Mouse (Mus musculus): Measurements from ENCODE around the gene Gm9049. TPM values are rescaled to one million over a fixed set of nuclear protein-coding genes. Genes with fewer than 3 reads are reported as not detected.
"Not testable (repeated sequence)": the region's sequence is repeated elsewhere in the genome, so short reads cannot be mapped to it uniquely, and the experiment has no call there.

The Gm9049 gene
- not detected in 2 replicates for polyA plus RNA-seq (2015; fragmentation: Nextera tagmentation; extraction: Ambion mirVana)

- not testable (repeated sequence) for ATAC-seq (ENCODE audit: low read depth); H3K36me3 ChIP-seq (ENCODE audit: control insufficient read depth, insufficient read depth); H3K4me3 ChIP-seq (ENCODE audit: low read depth, low read length); H3K4me2 ChIP-seq (ENCODE audit: low read depth, low read length); H3K9ac ChIP-seq (ENCODE audit: low read depth, low read length); H3K4me1 ChIP-seq (ENCODE audit: control insufficient read depth, low read depth, low read length); H3K9me3 ChIP-seq (replicated peaks; ENCODE audit: control insufficient read depth, low read length); H3K27ac ChIP-seq (ENCODE audit: low read length); H3K27me3 ChIP-seq (ENCODE audit: control insufficient read depth, insufficient read depth, low read depth, low read length)
- no CpG with 5 or more reads among the region's 11 CpGs for WGBS (ENCODE audit: insufficient replicate concordance)
Measured at GRCm38 (mm10) chr10:118354005-118354404, at the start of gene Gm9049. Gene Gm9049 (minus strand): TSS chr10:118354105.

- Histone ChIP-seq H3K9me3 (replicated peaks; ENCODE audit: control insufficient read depth, low read length) (no peaks in the 10 kb centered on the region), H3K9ac (ENCODE audit: low read depth, low read length) (no peak overlapping the region), H3K27me3 (ENCODE audit: control insufficient read depth, insufficient read depth, low read depth, low read length) (no peaks in the 10 kb centered on the region), H3K4me2 (ENCODE audit: low read depth, low read length) (no peak overlapping the region), H3K4me3 (ENCODE audit: low read depth, low read length) (no peak overlapping the region), H3K36me3 (ENCODE audit: control insufficient read depth, insufficient read depth) (no peaks in the 10 kb centered on the region), H3K27ac (ENCODE audit: low read length) (no peak overlapping the region), H3K4me1 (ENCODE audit: control insufficient read depth, low read depth, low read length) (no peaks in the 10 kb centered on the region)
- 76% methylated on average over 16 of the region's 16 CpGs for WGBS (ENCODE audit: insufficient replicate concordance)
- no peak for ATAC-seq (ENCODE audit: low read depth)
Measured at GRCm38 (mm10) chr10:118399917-118400316, 46.0 kb upstream of the Gm9049 start.

GRCm38 (mm10) chr10:118370443-118370842, 16.5 kb upstream of the Gm9049 start:
- no peaks in the 10 kb centered on the region for H3K4me1 ChIP-seq (ENCODE audit: control insufficient read depth, low read depth, low read length)
- H3K4me2 ChIP-seq (ENCODE audit: low read depth, low read length): no peak overlapping the region
- H3K27me3 ChIP-seq (ENCODE audit: control insufficient read depth, insufficient read depth, low read depth, low read length): no peaks in the 10 kb centered on the region
- H3K27ac ChIP-seq (ENCODE audit: low read length): no peak overlapping the region
- no peaks in the 10 kb centered on the region for H3K36me3 ChIP-seq (ENCODE audit: control insufficient read depth, insufficient read depth)
- ATAC-seq (ENCODE audit: low read depth): peak; percentile 48
- H3K9me3 ChIP-seq (replicated peaks; ENCODE audit: control insufficient read depth, low read length): no peaks in the 10 kb centered on the region
- no peak overlapping the region for H3K4me3 ChIP-seq (ENCODE audit: low read depth, low read length)
- WGBS (ENCODE audit: insufficient replicate concordance): 5% methylated on average over 10 of the region's 10 CpGs
- H3K9ac ChIP-seq (ENCODE audit: low read depth, low read length): no peak overlapping the region

- no peaks in the 10 kb centered on the region for H3K27me3 ChIP-seq (ENCODE audit: control insufficient read depth, insufficient read depth, low read depth, low read length)
- H3K36me3 ChIP-seq (ENCODE audit: control insufficient read depth, insufficient read depth): no peaks in the 10 kb centered on the region
- no peak overlapping the region for H3K4me2 ChIP-seq (ENCODE audit: low read depth, low read length)
- H3K9ac ChIP-seq (ENCODE audit: low read depth, low read length): no peak overlapping the region
- no peak for ATAC-seq (ENCODE audit: low read depth)
- 70% methylated on average over 9 of the region's 9 CpGs for WGBS (ENCODE audit: insufficient replicate concordance)
- no peak overlapping the region for H3K4me3 ChIP-seq (ENCODE audit: low read depth, low read length)
- no peaks in the 10 kb centered on the region for H3K4me1 ChIP-seq (ENCODE audit: control insufficient read depth, low read depth, low read length)
- H3K9me3 ChIP-seq (replicated peaks; ENCODE audit: control insufficient read depth, low read length): no peaks in the 10 kb centered on the region
- H3K27ac ChIP-seq (ENCODE audit: low read length): no peak overlapping the region
Measured at GRCm38 (mm10) chr10:118369518-118369917, 15.6 kb upstream of the Gm9049 start.

- H3K27me3 ChIP-seq (ENCODE audit: control insufficient read depth, insufficient read depth, low read depth, low read length); ATAC-seq (ENCODE audit: low read depth): not testable (repeated sequence)
Measured at GRCm38 (mm10) chr10:118348579-118348978, 5.3 kb downstream of the Gm9049 start, which contains the start of gene Gm9048. Gene Gm9048 (minus strand): TSS chr10:118348679.

GRCm38 (mm10) chr10:118343155-118343554, 10.8 kb downstream of the Gm9049 start, which contains the start of gene Gm9046:
Gene Gm9046 (minus strand): TSS chr10:118343255.
- H3K36me3 ChIP-seq (ENCODE audit: control insufficient read depth, insufficient read depth); ATAC-seq (ENCODE audit: low read depth); H3K27ac ChIP-seq (ENCODE audit: low read length); H3K9ac ChIP-seq (ENCODE audit: low read depth, low read length); H3K27me3 ChIP-seq (ENCODE audit: control insufficient read depth, insufficient read depth, low read depth, low read length); H3K4me3 ChIP-seq (ENCODE audit: low read depth, low read length); H3K4me1 ChIP-seq (ENCODE audit: control insufficient read depth, low read depth, low read length); H3K9me3 ChIP-seq (replicated peaks; ENCODE audit: control insufficient read depth, low read length); H3K4me2 ChIP-seq (ENCODE audit: low read depth, low read length): not testable (repeated sequence)
- WGBS (ENCODE audit: insufficient replicate concordance): no CpG with 5 or more reads among the region's 14 CpGs

More at GRCm38 (mm10) chr10:118348579-118348978, 5.3 kb downstream of the Gm9049 start, which contains the start of gene Gm9048:
- H3K36me3 ChIP-seq (ENCODE audit: control insufficient read depth, insufficient read depth); H3K9ac ChIP-seq (ENCODE audit: low read depth, low read length); H3K4me1 ChIP-seq (ENCODE audit: control insufficient read depth, low read depth, low read length); H3K4me2 ChIP-seq (ENCODE audit: low read depth, low read length); H3K4me3 ChIP-seq (ENCODE audit: low read depth, low read length); H3K9me3 ChIP-seq (replicated peaks; ENCODE audit: control insufficient read depth, low read length); H3K27ac ChIP-seq (ENCODE audit: low read length): not testable (repeated sequence)
- 78% methylated on average over 1 of the region's 14 CpGs for WGBS (ENCODE audit: insufficient replicate concordance)

- H3K27me3 ChIP-seq (ENCODE audit: control insufficient read depth, insufficient read depth, low read depth, low read length); H3K4me1 ChIP-seq (ENCODE audit: control insufficient read depth, low read depth, low read length); H3K4me3 ChIP-seq (ENCODE audit: low read depth, low read length); H3K9ac ChIP-seq (ENCODE audit: low read depth, low read length); H3K27ac ChIP-seq (ENCODE audit: low read length); H3K36me3 ChIP-seq (ENCODE audit: control insufficient read depth, insufficient read depth); H3K4me2 ChIP-seq (ENCODE audit: low read depth, low read length); H3K9me3 ChIP-seq (replicated peaks; ENCODE audit: control insufficient read depth, low read length); ATAC-seq (ENCODE audit: low read depth): not testable (repeated sequence)
- no CpG with 5 or more reads among the region's 14 CpGs for WGBS (ENCODE audit: insufficient replicate concordance)
Measured at GRCm38 (mm10) chr10:118337731-118338130, 16.2 kb downstream of the Gm9049 start, which contains the start of gene Gm9045. Gene Gm9045 (minus strand): TSS chr10:118337831.

- not testable (repeated sequence) for H3K36me3 ChIP-seq (ENCODE audit: control insufficient read depth, insufficient read depth); H3K4me2 ChIP-seq (ENCODE audit: low read depth, low read length); H3K27me3 ChIP-seq (ENCODE audit: control insufficient read depth, insufficient read depth, low read depth, low read length); H3K27ac ChIP-seq (ENCODE audit: low read length); ATAC-seq (ENCODE audit: low read depth); H3K9me3 ChIP-seq (replicated peaks; ENCODE audit: control insufficient read depth, low read length); H3K9ac ChIP-seq (ENCODE audit: low read depth, low read length); H3K4me3 ChIP-seq (ENCODE audit: low read depth, low read length); H3K4me1 ChIP-seq (ENCODE audit: control insufficient read depth, low read depth, low read length)
- WGBS (ENCODE audit: insufficient replicate concordance): no CpG with 5 or more reads among the region's 14 CpGs
Measured at GRCm38 (mm10) chr10:118332308-118332707, 21.6 kb downstream of the Gm9049 start, which contains the start of gene Gm9044. Gene Gm9044 (minus strand): TSS chr10:118332408.

- H3K4me1 ChIP-seq (ENCODE audit: control insufficient read depth, low read depth, low read length); H3K36me3 ChIP-seq (ENCODE audit: control insufficient read depth, insufficient read depth); H3K27ac ChIP-seq (ENCODE audit: low read length); H3K27me3 ChIP-seq (ENCODE audit: control insufficient read depth, insufficient read depth, low read depth, low read length); ATAC-seq (ENCODE audit: low read depth); H3K9ac ChIP-seq (ENCODE audit: low read depth, low read length); H3K9me3 ChIP-seq (replicated peaks; ENCODE audit: control insufficient read depth, low read length); H3K4me2 ChIP-seq (ENCODE audit: low read depth, low read length); H3K4me3 ChIP-seq (ENCODE audit: low read depth, low read length): not testable (repeated sequence)
- WGBS (ENCODE audit: insufficient replicate concordance): no CpG with 5 or more reads among the region's 11 CpGs
Measured at GRCm38 (mm10) chr10:118326869-118327268, 27.0 kb downstream of the Gm9049 start, which contains the start of gene Gm9040. Gene Gm9040 (minus strand): TSS chr10:118326969.

Data from liver, embryonic 16.5 days (tissue).